Mouse (Mus musculus): ENCODE data around the gene Cldn24. TPM values are rescaled to one million over a fixed set of nuclear protein-coding genes. Genes with fewer than 3 reads are reported as not detected.
"Not testable (repeated sequence)": the region's sequence is repeated elsewhere in the genome, so short reads cannot be mapped to it uniquely, and the experiment has no call there.

The Cldn24 gene
- polyA plus RNA-seq, 1 experiment from 2014 or later: not detected

- H3K36me3 ChIP-seq (replicated peaks): no peaks in the 10 kb centered on the region
- no peak overlapping the region for H3K4me3 ChIP-seq
- ATAC-seq (replicated peaks): no peak
- H3K9ac ChIP-seq: no peak overlapping the region
- H3K4me2 ChIP-seq: no peak overlapping the region
- no peak overlapping the region for H3K27ac ChIP-seq
- no peaks in the 10 kb centered on the region for H3K27me3 ChIP-seq (replicated peaks)
- no peaks in the 10 kb centered on the region for H3K9me3 ChIP-seq
- H3K4me1 ChIP-seq: no peaks in the 10 kb centered on the region
- WGBS: 96% methylated on average over 1 of the region's 1 CpGs
These were observed 17.7 kb upstream of the Cldn24 start for GRCm38 (mm10) chr8:47804262-47804661.

DNA sequence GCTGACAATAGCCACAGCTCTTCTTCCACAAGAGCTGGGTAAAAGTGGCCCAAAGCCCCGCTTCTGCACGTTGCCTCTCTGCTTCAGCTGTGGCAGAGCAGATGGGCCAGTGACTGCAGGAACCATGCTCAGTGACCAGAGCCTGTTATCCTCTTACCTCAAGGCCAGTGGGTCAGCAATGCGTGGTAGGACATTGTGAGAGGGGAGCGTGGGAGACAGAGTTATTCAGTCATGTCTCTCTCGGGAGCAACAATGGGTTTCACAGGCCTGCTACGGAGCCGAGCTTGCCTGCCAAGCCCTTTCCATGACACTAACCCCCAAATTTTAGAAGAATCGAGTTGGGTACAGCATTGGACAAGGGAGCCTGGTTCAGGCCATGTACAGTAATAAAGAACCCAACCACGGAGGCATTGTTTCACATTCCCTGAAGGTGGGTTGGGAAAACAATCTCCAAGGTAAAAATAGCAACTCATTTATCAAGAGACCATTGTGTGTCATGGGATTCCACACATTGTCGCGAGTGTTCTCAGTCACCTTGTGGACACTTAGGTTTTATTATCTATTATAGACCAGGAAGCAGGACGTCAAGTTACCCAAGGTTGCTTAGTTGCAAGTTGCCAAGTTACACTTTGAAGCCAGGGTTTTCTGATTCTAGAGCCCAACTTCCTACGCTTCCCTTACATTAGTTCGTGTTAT is 11.8 kb upstream of the Cldn24 start:
- H3K9ac ChIP-seq: no peak overlapping the region
- no peaks in the 10 kb centered on the region for H3K4me1 ChIP-seq
- H3K4me2 ChIP-seq: no peak overlapping the region
- WGBS: 89% methylated on average over 14 of the region's 14 CpGs
- no peak overlapping the region for H3K4me3 ChIP-seq
- ATAC-seq (replicated peaks): no peak
- H3K9me3 ChIP-seq: no peaks in the 10 kb centered on the region
- H3K27ac ChIP-seq: no peak overlapping the region
- H3K27me3 ChIP-seq (replicated peaks): no peaks in the 10 kb centered on the region
- H3K36me3 ChIP-seq (replicated peaks): no peaks in the 10 kb centered on the region

DNA sequence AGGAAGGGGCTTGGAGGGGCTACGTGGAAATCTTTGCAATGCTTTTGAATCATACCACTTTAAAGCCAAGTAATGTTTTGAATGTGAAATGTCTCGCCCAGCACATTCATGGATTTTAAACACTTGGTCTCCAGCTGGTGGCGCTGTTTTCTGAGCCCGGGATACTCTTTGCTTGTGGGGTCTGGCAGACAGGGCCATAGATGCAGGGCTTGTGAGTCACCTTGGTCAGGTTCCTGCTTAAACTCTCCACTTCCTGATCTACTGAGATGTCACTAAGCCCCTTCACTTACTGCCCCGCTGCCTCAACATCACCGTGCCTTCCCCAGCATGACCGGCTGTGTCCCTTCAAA is 11.3 kb upstream of the Cldn24 start:
- H3K27ac ChIP-seq: no peak overlapping the region
- no peaks in the 10 kb centered on the region for H3K36me3 ChIP-seq (replicated peaks)
- 81% methylated on average over 7 of the region's 7 CpGs for WGBS
- H3K27me3 ChIP-seq (replicated peaks): no peaks in the 10 kb centered on the region
- no peak overlapping the region for H3K4me3 ChIP-seq
- no peak for ATAC-seq (replicated peaks)
- no peaks in the 10 kb centered on the region for H3K4me1 ChIP-seq
- H3K9me3 ChIP-seq: no peaks in the 10 kb centered on the region
- no peak overlapping the region for H3K4me2 ChIP-seq
- no peak overlapping the region for H3K9ac ChIP-seq

DNA sequence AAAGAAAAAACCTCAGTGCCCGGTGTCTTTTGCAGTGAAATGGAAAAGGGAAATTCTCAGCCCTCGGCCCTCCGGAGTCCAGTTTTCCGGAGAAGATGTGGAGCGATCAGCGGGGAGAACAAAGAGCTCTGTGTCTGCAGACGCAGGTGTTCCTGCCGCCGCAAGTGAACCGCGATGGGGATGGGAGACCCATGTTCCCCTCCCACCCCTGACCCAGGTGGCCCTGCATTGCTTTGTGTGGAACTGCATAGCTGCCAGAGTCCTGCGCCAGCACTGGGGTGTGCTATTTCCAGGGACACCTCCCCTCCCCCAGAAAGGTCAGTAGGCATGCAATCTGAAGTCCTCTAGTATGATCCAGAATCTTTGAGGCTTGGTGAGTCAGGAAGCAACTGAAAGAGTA is 10.7 kb upstream of the Cldn24 start:
- Histone ChIP-seq H3K9ac (no peak overlapping the region), H3K36me3 (replicated peaks) (no peaks in the 10 kb centered on the region), H3K4me1 (no peaks in the 10 kb centered on the region), H3K27ac (no peak overlapping the region), H3K4me2 (no peak overlapping the region), H3K9me3 (no peaks in the 10 kb centered on the region), H3K27me3 (replicated peaks) (no peaks in the 10 kb centered on the region), H3K4me3 (no peak overlapping the region)
- no peak for ATAC-seq (replicated peaks)
- WGBS: 87% methylated on average over 12 of the region's 12 CpGs

- Histone ChIP-seq H3K27me3 (replicated peaks) (no peaks in the 10 kb centered on the region), H3K4me2 (no peak overlapping the region), H3K27ac (no peak overlapping the region), H3K4me1 (peaks cover under 1% of the 10 kb centered on the region; the same call in 1 of the 2 replicates), H3K9ac (no peak overlapping the region), H3K4me3 (no peak overlapping the region), H3K36me3 (replicated peaks) (no peaks in the 10 kb centered on the region), H3K9me3 (no peaks in the 10 kb centered on the region)
- WGBS: 88% methylated on average over 8 of the region's 8 CpGs
- no peak for ATAC-seq (replicated peaks)
These were observed 2.9 kb upstream of the Cldn24 start for GRCm38 (mm10) chr8:47819034-47819433.

- ATAC-seq (replicated peaks): no peak
- Histone ChIP-seq H3K4me1 (peaks cover 8% of the 10 kb centered on the region; the same call in 1 of the 2 replicates), H3K4me2 (no peak overlapping the region), H3K36me3 (replicated peaks) (no peaks in the 10 kb centered on the region), H3K27ac (no peak overlapping the region), H3K9me3 (no peaks in the 10 kb centered on the region), H3K4me3 (no peak overlapping the region), H3K27me3 (replicated peaks) (no peaks in the 10 kb centered on the region), H3K9ac (no peak overlapping the region)
- WGBS: 83% methylated on average over 20 of the region's 20 CpGs
These were observed 800 bp upstream of the Cldn24 start for GRCm38 (mm10) chr8:47820914-47821772.

GRCm38 (mm10) chr8:47822541-47822940 is 598 bp downstream of the Cldn24 start:
- not testable (repeated sequence) for H3K9ac ChIP-seq; H3K4me3 ChIP-seq; H3K4me1 ChIP-seq; H3K27me3 ChIP-seq (replicated peaks); H3K27ac ChIP-seq; H3K4me2 ChIP-seq; ATAC-seq (replicated peaks); H3K9me3 ChIP-seq; H3K36me3 ChIP-seq (replicated peaks)
- 88% methylated on average over 7 of the region's 9 CpGs for WGBS

DNA sequence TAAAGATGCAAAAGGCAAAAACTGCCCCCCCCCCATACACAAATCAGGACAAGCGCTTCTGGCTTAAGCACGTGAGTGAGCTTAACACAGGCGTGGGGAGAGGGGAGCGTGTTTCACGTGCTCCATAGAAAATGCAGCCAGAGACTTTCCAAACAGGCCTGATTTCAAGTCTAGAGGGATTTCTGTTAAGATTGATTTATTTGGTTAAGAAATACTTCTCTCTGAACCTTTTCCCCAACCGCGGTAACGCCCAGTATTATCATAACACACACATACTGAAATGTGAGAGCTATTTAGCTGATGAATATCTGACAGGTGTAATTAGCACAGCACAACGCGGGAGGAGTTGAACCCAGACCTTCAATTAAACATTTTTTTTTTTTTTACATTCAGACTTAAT is 1.8 kb downstream of the Cldn24 start:
- 47% methylated on average over 10 of the region's 10 CpGs for WGBS
- no peak overlapping the region for H3K4me3 ChIP-seq
- no peak overlapping the region for H3K9ac ChIP-seq
- peaks cover 8% of the 10 kb centered on the region; the same call in 1 of the 2 replicates for H3K4me1 ChIP-seq
- H3K27ac ChIP-seq: no peak overlapping the region
- no peaks in the 10 kb centered on the region for H3K27me3 ChIP-seq (replicated peaks)
- H3K9me3 ChIP-seq: no peaks in the 10 kb centered on the region
- ATAC-seq (replicated peaks): no peak
- no peaks in the 10 kb centered on the region for H3K36me3 ChIP-seq (replicated peaks)
- no peak overlapping the region for H3K4me2 ChIP-seq

DNA sequence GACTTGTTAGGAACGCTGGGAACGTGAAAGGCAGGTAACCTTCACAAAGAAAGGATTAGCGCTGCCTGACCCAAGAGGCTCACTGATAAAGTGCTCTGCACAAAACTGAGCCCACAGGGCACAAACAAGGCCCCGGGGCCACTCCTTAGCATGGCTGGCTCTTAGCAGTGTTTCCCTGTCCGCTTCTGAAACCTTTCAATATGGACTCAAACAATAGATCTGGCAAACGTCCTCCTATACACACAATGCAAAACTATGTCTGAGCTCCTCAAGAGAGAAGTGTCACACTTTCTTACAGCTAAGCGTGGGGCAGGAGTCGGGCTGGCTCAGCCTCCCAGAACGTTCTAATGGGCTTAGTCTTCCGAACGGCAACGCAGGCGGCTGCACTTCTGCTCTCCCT is 2.2 kb downstream of the Cldn24 start, which contains the start of gene Cldn22:
TSS of gene Cldn22 (plus strand) at position 301 of the 400 bp plus-strand sequence.
- Histone ChIP-seq H3K9me3 (no peaks in the 10 kb centered on the region), H3K4me2 (no peak within 1 kb of the TSS), H3K27me3 (replicated peaks) (no peaks in the 10 kb centered on the region), H3K4me3 (no peak within 1 kb of the TSS), H3K27ac (no peak within 1 kb of the TSS), H3K4me1 (peaks cover 8% of the 10 kb centered on the region; the same call in 1 of the 2 replicates), H3K9ac (no peak within 1 kb of the TSS), H3K36me3 (replicated peaks) (no peaks in the 10 kb centered on the region)
- ATAC-seq (replicated peaks): no peak
- 39% methylated on average over 13 of the region's 13 CpGs for WGBS

- H3K9ac ChIP-seq: no peak overlapping the region
- no peaks in the 10 kb centered on the region for H3K36me3 ChIP-seq (replicated peaks)
- no peak overlapping the region for H3K27ac ChIP-seq
- ATAC-seq (replicated peaks): no peak
- no peaks in the 10 kb centered on the region for H3K9me3 ChIP-seq
- no peak overlapping the region for H3K4me2 ChIP-seq
- no peak overlapping the region for H3K4me3 ChIP-seq
- H3K27me3 ChIP-seq (replicated peaks): no peaks in the 10 kb centered on the region
- H3K4me1 ChIP-seq: peaks cover 8% of the 10 kb centered on the region; the same call in 1 of the 2 replicates
- 52% methylated on average over 5 of the region's 5 CpGs for WGBS
These were observed 3.7 kb downstream of the Cldn24 start for GRCm38 (mm10) chr8:47825596-47825995.

DNA sequence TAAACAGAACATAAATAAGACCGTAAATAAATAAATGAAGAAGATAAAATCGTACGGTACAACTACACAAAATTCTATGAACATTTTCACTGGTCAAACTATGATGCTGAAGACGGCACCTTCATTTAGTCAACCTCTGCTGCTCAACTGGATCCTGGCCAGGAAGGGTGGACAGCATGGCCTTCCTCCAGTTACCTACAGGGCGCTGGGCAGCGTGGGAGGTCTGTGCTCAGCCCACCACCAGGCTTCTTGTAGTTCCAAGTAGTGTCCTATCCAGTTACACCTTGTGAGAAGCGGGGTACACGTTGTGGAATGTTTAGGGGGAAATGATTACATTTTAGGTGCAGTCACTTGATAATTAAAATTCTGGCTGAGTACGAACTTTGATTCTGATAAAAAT is 5.0 kb downstream of the Cldn24 start:
- Histone ChIP-seq H3K27ac (no peak overlapping the region), H3K4me2 (no peak overlapping the region), H3K4me1 (peaks cover 8% of the 10 kb centered on the region; the same call in 1 of the 2 replicates), H3K36me3 (replicated peaks) (no peaks in the 10 kb centered on the region), H3K27me3 (replicated peaks) (no peaks in the 10 kb centered on the region), H3K9me3 (no peaks in the 10 kb centered on the region), H3K9ac (no peak overlapping the region), H3K4me3 (no peak overlapping the region)
- ATAC-seq (replicated peaks): no peak
- 90% methylated on average over 9 of the region's 9 CpGs for whole genome bisulfite sequencing

DNA sequence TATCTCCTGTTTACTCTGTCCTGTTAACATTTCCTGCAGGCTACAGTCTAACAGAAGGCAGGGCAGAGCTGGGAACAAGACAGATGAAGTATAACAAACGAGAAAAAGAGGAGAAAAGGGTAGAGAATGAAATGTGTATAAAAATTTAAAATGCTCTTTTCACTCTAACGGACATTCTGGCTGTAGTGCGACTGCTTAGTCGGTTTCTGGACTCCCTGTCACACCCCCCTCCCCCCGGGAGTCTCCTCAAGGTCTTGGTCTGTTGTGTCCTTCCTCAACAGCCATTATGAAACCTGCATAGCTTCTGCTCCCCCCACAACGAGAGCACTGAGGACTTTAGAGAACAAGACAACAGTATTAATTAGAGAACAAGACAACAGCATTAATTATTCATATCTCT is 10.7 kb downstream of the Cldn24 start:
- H3K4me3 ChIP-seq: no peak overlapping the region
- no peaks in the 10 kb centered on the region for H3K27me3 ChIP-seq (replicated peaks)
- no peak overlapping the region for H3K4me2 ChIP-seq
- no peak overlapping the region for H3K27ac ChIP-seq
- no peaks in the 10 kb centered on the region for H3K4me1 ChIP-seq
- H3K36me3 ChIP-seq (replicated peaks): no peaks in the 10 kb centered on the region
- no peaks in the 10 kb centered on the region for H3K9me3 ChIP-seq
- H3K9ac ChIP-seq: no peak overlapping the region
- no peak for ATAC-seq (replicated peaks)
- WGBS: 74% methylated on average over 6 of the region's 6 CpGs
